Mouse (Mus musculus) B cell, adult (primary cell): Measurements from ENCODE around the gene Myo1c. TPM values are rescaled to one million over a fixed set of nuclear protein-coding genes. Genes with fewer than 3 reads are reported as not detected.

Experiments used
- total RNA-seq: library from RNA; stranded (reverse); gene quantifications from 4 replicates; pipeline ENCODE4 v1.2.4, GENCODE M21; 2023; ENCODE audit not compliant: inconsistent age

Gene Myo1c
- total RNA-seq: 398 to 436 TPM (median 414 TPM) in 4 replicates

DNA sequence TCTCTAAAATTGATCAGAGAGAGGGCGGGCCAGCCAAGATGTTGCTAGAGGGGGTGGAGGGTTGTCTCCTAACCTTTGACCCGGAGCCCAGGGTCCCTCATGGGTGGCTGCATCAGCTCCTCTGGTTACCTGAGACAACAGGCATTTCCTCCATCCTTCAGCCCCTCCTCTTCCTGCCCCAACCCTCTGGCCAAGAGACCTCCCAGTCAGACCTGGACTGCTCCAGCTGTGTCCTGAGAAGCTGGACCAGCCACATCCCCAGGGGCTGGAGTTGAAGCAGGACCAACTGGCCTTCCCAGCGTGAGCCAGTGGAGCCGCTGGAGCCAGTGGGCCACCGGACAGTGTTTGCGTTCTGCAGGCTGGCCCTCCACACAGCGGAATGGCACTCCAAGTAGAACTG, at the start of gene Myo1c:
TSS of gene Myo1c (plus strand) at position 194 of the 400 bp plus-strand sequence.

GRCm38 (mm10) chr11:75630645-75631229, 19.6 kb upstream of the Myo1c start, which contains the start of gene Inpp5k:
TSS of gene Inpp5k (plus strand) at chr11:75630988.

DNA sequence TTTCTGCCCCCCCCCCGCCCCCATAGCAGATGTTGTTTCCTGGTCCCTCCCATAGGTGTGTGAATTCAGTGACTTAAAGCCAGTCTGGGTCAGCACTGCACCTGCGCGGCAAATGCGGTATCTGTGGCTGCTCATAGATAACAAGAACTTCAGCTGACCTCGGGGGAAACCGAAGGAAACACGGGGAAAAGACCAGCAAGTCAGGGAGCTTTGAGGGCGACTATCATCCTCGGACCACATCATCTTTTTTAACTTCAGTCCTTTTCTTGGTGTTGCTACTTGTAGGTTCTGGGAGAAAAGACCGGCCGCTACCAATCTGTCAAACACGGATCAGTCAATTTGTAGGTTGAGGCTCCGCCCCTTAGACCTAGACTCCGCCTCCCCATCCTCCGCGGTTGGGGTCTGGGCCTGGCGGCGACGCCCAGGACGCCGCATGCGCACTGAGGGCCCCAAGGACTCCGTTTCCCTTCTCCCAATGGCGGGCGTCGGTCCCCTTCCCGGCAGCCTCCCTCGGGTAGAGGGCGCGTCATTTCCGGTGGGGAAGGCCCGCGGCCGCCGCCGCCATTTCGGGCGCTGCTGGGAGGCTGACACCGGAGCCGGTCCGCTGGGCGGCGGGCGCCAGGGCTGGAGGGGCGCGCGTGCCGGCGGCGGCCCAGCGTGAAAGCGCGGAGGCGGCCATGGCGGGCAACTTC, 28.6 kb downstream of the Myo1c start, which contains the start of gene Crk:
TSS of gene Crk (plus strand) at position 513 of the 692 bp plus-strand sequence.

Other genes with a start within 250 kb of the Myo1c start
- 0.72 to 1.8 TPM (median 1.3 TPM) in 3 of 4 replicates, not detected in the other for gene Serpinf1, start 227.8 kb upstream of the Myo1c start, total RNA-seq
- 0.26 to 0.63 TPM (median 0.33 TPM) in 4 replicates for gene Serpinf2, start 210.9 kb upstream of the Myo1c start, total RNA-seq
- gene Wdr81, start 195.8 kb upstream of the Myo1c start, total RNA-seq: 44.4 to 54.6 TPM (median 46.7 TPM) in 4 replicates
- 1.6 to 3.9 TPM (median 2.8 TPM) in 4 replicates for gene Tlcd2, start 188.8 kb upstream of the Myo1c start, total RNA-seq
- 222 to 234 TPM (median 231 TPM) in 4 replicates for gene Prpf8, start 163.7 kb upstream of the Myo1c start, total RNA-seq
- gene Rilp, start 140.4 kb upstream of the Myo1c start, total RNA-seq: 0.69 TPM in 1 of 4 replicates, not detected in the others
- gene Scarf1, start 137.0 kb upstream of the Myo1c start, total RNA-seq: 0.19 TPM in 1 of 4 replicates, not detected in the others
- gene Slc43a2, start 118.8 kb upstream of the Myo1c start, total RNA-seq: 38.1 to 64.2 TPM (median 49.5 TPM) in 4 replicates
- 213 to 240 TPM (median 228 TPM) in 4 replicates for gene Pitpna, start 62.4 kb upstream of the Myo1c start, total RNA-seq
- 99.4 to 121 TPM (median 113 TPM) in 4 replicates for gene Inpp5k, start 19.5 kb upstream of the Myo1c start, total RNA-seq
- gene Crk, start 28.8 kb downstream of the Myo1c start, total RNA-seq: 53.8 to 64.5 TPM (median 58.6 TPM) in 4 replicates
- 219 to 247 TPM (median 230 TPM) in 4 replicates for gene Ywhae, start 82.4 kb downstream of the Myo1c start, total RNA-seq
- gene Doc2b, start 145.5 kb downstream of the Myo1c start, total RNA-seq: not detected in 4 replicates